Mouse (Mus musculus) cerebellum, postnatal 4 days (tissue): ENCODE data around the gene Trappc6a.
A peak's percentile ranks its signal among the peaks of the same experiment; 100 is the strongest.

Source experiments
- DNase-seq, 2 experiments: peaks; one replicate each; pipeline ENCODE4 v3.0.0; 2022; ENCODE audit warnings: low spot score in 2 of 2, mixed read lengths in 1 of 2

Trappc6a gene

DNA sequence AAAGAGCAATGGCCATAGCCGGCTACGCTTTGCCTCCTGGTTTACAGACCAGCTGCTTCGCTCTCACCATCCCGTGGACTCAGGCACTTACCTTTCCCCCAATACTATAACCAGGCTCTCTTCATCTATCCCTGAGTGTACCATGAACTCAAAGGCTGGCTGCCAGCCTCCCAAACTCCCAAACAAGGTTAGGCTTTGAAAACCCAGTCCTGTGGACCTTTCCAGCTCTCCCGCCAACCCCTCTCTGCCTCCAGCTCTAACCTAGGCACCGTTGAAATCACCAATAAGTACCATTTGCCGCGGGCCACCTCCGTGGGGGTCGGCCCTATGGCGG, 53.2 kb downstream of the Trappc6a start:
- no peak for DNase-seq

GRCm38 (mm10) chr7:19561765-19562642, 53.8 kb downstream of the Trappc6a start:
- DNase-seq, result peak; percentile 78 to 94

DNA sequence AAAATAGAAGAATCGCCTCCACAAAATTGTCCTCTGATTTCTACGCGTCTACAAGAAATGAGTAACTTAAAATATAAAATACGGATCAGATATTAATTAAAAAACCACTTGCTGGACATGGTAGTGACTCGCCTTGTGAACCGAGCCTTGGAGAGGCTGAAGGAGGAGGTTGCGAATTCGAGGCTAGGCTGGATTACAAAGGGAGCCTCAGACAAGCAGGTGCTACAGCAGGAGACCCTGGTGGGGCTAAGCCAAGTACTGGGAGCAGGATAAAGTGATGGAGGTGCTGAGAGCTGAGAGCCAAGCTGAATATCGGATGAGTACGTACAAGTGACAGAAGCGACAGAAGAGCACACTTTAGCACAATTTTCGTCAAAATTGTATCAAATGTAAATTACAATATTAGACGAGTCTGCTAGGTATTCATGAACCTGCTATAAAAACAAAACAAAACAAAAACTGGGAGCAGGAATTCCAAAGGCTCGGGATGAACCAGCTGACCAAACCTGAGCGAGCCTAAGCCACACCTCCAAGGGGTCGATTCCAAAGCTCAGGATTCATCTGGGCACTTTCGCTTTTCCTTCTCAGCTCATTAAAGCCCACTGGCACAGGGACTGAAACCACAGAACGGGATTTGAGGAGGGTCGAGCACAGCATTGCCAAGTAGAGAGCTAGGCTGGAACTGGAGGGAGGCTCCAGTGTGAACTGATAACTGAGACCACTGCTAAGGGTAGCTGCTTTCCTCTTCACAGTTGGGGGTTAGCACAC, 54.6 kb downstream of the Trappc6a start, which contains the start of gene Ppp1r37:
TSS of gene Ppp1r37 (minus strand) at position 434 of the 768 bp plus-strand sequence.
- DNase-seq, result no peak

DNA sequence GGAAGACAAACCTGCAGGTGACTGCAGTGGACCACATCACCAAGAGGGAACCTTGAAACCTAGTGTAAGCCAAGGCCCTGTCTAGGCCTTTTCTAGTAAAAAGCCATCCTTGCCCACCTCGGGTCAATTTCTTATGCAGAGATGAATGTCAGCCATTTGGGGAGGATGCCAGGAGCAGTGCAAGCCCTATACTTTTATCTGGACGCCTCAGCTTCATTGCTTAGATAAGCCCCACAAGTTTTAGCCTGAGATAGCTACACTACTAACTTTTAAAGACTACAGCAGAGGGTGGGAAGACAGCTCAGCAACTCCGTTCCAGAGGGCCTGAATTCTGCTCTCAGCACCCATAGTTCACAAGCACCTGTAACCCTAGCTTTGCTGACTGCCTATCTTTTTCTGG, 55.7 kb downstream of the Trappc6a start:
- no peak for DNase-seq

GRCm38 (mm10) chr7:19564455-19564854, 56.3 kb downstream of the Trappc6a start:
- DNase-seq, result no peak
